Mouse (Mus musculus) lung, postnatal 14 days (tissue): ENCODE measurements around the gene Rpl19.

Experiments
- DNase-seq: peaks from one replicate; pipeline ENCODE4 v3.0.0; 2021

Rpl19 gene

DNA sequence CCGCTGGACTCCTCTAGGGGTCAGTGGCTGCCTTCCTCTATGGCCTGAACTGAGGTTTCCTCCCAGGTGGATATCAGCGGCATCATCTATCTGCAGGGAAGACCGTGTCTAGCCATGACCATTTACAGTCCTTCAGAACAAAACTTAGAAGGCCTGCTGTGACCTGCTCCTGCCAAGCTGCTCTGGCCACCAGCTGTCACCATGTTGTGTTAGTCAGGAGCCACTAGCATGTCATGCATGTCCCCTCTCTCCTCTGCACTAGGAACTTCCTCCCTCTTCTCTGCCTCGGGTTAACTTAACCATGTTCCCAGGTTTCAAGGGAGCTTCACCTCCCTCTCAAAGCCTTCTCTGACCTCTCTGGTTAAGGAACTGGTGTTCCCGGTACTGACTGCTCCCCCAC lies 26.8 kb upstream of the Rpl19 start:
- no peak for DNase-seq

GRCm38 (mm10) chr11:98000378-98001140 lies 26.0 kb upstream of the Rpl19 start:
- no peak for DNase-seq

DNA sequence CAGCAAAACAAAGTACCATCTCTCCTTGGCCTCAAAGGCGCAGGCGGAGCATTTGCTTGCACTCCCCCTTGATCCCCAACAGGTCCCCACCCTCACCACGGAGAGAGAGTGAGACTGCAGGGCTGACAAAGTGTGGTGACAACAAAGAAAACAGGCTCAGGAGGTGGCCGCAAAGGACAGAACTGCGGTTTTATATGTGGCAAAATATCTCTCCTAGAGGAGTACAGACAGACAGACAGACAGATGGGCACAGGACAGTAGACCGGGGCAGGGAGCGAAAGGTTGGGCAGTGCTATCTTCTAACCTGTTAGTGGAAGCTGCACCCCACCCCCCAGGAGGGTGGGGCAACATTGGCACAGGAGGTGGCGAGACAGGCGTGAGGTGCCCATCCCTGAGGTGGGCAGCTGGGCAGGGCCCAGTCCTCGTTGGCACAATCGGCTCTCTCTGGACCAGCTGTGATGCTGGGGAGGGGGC lies 25.1 kb upstream of the Rpl19 start:
- DNase-seq = no peak

- DNase-seq = no peak
Observed at GRCm38 (mm10) chr11:98001986-98002385, 24.5 kb upstream of the Rpl19 start.

DNA sequence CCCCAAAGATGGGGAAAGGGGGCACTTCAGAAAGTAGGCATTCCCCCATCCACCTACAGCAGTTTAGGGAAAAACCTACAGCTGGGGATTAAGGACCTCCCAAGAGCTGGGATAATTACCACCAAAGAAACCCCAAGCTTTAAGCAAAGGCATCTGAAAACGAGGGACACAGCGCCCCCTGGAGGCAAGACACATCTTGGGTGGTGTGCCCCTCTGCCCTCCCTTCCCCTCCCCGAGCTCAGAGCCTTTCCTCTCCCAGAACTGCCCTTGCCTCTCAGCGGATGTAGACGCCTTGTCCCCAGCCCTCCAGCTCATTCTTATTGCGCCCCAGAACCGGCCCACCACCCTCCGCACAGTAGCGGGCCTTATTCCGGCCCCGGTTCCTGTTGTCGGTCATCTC lies 23.9 kb upstream of the Rpl19 start:
- peak; percentile 90 for DNase-seq

DNA sequence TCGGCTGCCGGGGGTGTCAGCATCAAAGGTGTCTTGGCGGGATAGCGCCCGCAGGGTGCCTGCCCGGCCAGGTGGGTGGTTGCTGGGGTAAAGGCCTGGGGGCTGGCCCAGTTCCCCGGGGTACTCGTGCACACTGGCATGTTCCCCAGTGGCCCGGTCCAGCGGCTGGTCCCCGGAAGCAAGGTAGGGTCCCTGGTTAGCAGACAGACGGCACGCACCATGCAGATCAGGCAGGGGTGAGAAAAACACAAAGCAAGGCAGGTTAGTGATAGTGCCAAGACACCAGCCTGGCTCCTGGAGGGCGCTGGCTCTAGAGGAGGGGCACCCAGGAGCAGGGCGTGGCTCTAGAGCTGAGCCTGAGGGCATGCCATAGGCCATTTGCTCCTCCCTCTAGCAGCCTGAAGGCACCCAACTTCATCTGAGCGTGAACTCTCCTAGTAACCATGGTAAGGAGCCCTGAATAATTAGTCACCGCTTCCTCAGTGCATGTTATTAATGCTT lies 23.3 kb upstream of the Rpl19 start:
- DNase-seq = no peak

GRCm38 (mm10) chr11:98004161-98004560 lies 22.3 kb upstream of the Rpl19 start:
- DNase-seq = no peak

DNA sequence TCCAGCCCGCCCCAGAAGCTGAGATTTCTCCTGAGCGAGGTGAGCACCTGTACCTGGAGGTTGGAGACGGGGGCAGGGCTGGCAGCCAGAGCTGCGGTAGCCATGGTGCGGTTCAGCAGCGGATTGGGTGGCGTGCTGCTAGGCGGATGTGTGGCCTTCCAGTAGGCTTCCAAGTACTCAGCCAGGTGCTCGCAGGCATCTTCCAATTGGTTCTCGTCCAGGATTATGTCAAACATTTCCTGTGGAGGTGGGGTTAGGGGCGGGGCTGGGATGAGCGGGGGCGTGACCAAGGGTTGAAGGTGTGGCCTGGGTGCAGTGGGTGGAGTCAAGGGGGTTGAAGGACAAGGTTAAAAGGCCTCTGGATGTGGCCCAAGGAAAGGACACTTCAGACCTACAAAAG lies 21.4 kb upstream of the Rpl19 start:
- no peak for DNase-seq

GRCm38 (mm10) chr11:98005686-98006085 lies 20.8 kb upstream of the Rpl19 start:
- DNase-seq = no peak

- DNase-seq = no peak
Observed at GRCm38 (mm10) chr11:98008087-98008486, 18.4 kb upstream of the Rpl19 start.

DNA sequence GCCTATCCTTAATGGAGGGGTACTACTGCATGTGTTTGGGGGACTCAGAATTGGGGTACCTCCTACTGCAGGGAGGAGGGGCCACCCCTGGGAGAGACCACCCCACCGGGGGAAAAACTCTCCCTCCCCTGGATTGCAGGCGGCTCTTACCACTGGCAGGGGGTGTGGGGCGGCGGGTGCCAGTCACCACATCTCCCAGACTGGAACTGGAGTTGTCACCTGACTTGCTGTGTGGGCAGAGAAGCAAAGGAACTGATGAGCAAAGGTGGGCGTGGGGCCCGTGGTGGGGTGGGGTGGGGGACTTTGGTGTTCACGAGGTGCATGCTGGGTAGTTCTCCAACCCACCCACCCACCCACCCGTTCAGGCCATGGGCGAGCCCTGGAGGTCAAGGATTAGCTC lies 14.8 kb upstream of the Rpl19 start:
- DNase-seq = no peak

- DNase-seq = no peak
Observed at GRCm38 (mm10) chr11:98012831-98013230, 13.7 kb upstream of the Rpl19 start.

DNA sequence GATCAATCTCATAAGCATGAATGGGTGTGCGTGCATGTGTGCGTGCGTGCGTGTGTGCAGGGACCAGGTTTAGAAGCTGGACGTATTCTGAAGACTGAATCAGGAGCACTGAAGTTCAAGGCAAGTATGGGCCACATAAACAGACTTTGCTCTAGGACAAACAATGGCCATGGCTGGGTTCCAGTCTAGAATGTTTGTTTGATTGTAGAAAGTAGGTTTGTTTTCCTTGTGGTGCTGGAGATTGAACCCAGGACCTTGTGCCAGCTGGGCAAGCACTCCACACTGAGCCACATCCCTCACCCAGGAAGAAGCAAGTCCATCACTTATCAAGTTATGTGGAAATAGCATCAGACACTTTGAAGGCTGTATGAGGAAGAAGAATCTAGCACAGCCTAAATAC lies 10.3 kb upstream of the Rpl19 start:
- no peak for DNase-seq

- no peak for DNase-seq
Observed at GRCm38 (mm10) chr11:98016824-98017223, 9.7 kb upstream of the Rpl19 start.

- DNase-seq = no peak
Observed at GRCm38 (mm10) chr11:98018222-98018621, 8.3 kb upstream of the Rpl19 start.

DNA sequence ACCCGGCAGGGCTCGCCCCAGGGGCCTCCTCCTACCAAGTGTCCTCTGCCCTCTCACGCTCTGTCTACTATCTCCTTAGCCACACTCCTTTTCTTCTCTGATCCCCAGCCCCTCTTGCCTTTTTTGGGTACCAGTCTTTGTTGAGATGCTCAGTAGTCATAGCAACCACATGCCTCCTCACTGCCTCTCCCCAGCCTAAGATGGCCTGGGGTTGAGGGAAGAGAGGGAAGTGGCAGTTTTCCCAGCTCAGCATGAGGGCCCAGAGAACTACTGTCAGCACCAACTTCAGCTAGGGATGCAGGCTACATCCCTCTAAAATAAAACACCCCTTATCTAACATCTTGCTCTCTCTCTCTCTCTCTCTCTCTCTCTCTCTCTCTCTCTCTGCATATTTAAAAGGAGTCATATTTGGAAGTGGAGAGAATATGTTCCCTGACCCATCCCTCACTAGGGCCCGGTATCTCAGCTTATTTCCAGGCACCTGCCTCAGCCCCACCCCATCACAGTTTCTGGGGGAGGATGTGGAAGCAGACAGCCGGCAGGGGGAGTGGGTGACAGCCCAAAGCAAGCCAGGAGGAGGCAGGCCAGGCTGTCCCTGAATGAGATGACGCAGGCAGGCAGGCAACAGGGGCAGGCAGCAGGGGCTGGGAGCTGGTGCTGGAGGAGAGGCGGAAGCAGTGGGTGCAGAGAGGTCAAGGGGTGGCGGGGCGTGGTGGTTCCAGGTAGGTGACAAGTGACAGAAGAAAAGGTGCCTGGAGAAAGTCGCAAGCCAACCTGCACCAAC lies 7.5 kb upstream of the Rpl19 start:
- no peak for DNase-seq

DNA sequence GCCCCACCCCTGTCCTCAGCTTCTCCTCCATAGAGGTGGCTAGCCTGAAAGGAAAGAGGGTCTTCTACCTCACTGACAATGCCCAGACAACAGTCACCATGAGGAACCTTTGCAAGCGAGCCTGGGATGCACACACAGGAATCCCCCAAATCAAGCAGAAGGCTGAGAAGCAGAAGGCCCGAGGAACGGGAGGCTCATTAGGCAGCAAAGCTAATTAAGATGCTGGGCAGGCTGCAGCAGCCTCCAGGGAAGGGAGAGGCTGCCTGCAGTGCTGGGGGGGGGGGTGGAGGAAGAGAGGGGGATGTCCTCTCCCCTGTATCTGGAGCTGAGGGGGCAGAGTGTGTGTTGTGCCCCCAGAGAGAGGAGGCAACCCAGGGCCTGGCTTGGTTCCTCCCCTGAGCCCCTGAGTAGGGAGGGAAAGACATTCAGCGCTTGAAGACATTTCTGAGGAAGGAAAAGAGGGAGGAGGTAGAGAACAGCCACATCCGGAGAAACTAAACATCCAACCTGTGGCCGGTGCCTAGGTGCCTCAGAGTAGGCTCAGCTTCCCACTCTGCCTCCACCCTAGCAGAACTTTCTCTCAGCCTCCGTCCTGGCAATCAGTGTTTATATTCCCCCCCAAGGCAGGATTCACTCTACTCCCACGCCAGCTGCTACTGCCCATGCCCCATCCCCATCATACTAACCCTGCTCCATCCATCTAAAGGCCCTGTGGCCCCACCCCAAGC lies 6.5 kb upstream of the Rpl19 start:
- no peak for DNase-seq

DNA sequence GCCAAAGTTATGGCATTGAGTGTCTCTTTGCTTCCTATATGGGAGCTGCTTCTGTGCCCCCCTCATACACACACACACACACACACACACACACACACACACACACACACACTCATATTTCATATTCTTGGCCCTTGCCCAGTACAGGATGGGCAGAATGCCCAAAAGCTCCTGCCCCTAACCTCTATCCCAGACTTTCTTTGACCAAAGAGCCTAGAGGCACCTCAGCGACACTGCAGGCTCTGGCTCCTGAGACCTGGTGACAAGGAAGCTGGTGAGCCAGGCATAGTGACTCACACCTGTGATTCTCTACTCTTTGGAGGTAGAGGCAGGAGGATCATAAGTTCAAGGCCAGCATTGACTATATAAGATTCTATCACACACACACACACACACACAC lies 5.8 kb upstream of the Rpl19 start:
- DNase-seq = no peak

DNA sequence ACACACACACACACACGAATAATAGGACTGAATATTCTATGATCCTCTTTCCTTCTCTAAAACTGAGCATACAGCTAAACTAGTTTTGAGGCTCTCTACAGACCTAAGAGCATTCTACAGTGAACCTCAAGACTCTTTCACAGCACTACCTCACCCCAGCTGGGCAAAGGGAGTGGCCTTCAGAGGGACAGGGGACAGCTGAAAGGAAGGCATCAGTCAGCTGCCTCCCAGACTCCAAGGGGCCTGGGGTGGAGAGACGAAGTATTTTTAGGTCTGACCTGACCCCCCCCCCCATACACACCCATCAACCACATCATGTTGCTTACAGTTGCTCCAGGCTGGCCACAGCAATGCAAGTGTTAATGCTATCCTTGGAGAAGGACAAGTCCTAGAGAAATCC lies 5.4 kb upstream of the Rpl19 start:
- no peak for DNase-seq

DNA sequence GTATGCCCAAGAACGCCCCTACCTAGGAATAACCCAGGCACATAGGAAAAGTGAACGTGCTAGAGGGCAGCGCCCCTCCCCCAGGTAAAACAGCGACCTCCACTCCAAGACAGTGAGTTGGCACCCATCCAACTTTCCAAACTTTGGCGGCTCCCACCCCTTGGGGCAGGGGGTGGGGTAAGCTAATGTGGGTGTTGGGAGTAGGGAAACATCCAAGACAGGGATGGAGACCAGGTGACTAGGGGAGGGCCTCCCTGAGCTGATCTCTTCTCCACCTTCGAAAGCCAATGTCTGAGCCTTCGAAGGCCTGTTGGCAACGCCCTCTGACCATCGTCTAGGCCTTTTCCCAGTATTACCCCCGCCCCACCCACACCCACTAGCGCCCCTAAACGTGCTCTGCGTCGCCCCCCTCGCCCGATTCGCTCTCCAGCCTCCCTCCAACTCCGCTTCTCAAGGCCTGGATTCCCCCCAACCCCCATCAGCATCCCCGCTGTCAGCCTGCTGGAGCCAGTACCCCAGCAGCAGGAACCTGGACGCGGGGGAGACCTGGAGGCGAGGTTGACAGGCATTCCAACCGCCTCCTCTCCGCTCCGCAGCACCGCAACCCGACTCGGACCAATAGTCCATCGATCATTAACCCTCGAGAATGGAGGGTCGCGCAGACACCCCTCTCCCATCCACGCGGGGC lies 4.8 kb upstream of the Rpl19 start:
- DNase-seq = no peak

GRCm38 (mm10) chr11:98022253-98022554 lies 4.3 kb upstream of the Rpl19 start:
- DNase-seq = no peak

DNA sequence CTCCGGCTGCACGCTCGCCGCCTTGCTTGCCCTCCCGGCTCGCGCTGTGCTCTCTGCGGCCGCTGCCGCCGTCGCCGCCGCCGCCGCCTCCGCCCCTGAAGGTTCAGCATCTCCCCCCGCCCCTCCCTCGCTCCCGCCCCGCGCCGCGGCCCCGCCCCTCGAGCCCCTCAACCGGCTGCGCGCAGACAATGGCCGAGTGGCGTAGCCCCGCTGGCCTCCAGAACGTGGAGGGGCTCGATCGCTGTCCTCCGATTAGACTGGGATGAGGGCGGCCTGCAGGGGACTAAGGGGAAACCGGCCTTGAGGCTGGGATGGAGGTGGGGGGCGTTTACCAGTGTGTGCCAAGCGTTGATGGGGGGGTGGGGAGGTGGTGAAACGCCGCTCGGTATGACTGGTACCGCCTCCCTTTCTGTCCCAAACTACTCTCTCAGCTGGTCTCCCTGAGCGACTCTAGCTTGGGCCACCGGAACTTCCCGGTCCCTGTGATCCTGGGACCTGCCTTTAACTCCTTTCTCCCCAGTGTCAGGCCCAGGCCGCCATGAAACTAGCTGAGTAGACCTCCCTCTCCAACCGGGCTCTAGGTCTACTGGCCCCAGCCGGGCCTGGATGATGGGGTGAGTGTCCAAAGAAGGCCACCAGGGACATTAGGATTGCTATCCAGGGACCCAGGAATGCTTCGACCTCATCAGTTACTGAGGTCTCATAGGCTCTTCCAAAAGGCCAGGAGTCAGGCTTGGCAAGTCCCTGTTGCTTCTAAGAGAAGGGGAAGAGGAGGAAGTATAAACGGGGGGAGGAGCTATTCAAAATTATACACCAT lies 3.7 kb upstream of the Rpl19 start, which contains the start of gene Cacnb1:
Cacnb1 (minus strand) TSS at position 480 of the 817 bp plus-strand sequence.
- DNase-seq = peak; percentile 75
